Mouse (Mus musculus) embryo, embryonic 11.5 days (tissue): Measurements from ENCODE around the gene Ms4a15.
A peak's percentile ranks its signal among the peaks of the same experiment; 100 is the strongest.

Experiments
- DNase-seq: peaks from one replicate; pipeline ENCODE4 v3.0.0-alpha.2; 2012; ENCODE audit warnings: low read depth, low spot score

Gene Ms4a15

GRCm38 (mm10) chr19:10993150-10993549 lies at the start of gene Ms4a15:
Ms4a15 (minus strand) TSS chr19:10993250.
- no peak for DNase-seq

DNA sequence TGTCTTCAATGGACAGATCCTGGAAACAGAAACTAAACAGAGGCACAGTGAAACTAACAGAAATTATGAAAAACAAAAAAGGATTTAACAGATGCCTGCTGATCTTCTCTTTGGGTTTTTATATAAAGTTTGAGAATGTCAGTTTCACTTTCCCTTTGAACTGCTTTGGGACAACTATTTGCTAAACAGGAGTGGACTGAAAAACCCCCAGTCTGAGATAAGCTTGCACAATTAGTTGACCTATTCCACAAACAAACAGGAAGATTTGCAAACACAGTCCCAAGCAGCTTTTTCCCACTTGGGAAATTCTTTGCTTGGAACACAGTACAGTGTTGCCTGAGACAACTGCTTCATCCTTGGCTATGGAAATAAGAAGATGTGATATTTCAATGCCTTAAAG lies 44.5 kb upstream of the Ms4a15 start:
- no peak for DNase-seq

DNA sequence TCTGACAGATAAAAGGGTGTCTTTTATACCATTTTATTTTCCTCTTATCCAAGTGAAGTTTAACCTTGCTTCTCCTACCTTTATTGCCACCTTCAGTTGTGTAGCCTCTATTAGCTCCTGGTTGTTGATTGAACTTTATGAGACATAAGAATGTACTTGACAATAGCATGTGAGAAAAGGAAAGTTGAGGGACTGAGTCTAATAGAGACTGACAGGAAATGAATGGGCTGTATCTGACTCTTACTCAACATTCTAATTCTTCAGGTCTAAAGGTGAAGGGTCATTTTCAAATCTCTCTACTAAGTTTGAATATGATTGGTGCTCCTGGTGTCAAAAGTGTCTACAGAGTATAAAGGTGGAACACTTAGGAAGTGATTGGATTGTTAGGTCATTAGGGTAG lies 29.3 kb upstream of the Ms4a15 start:
- DNase-seq: no peak

GRCm38 (mm10) chr19:11017891-11018290 lies 24.8 kb upstream of the Ms4a15 start, which contains the start of gene Ms4a18:
Ms4a18 (minus strand) TSS chr19:11018031.
- no peak for DNase-seq

GRCm38 (mm10) chr19:11017251-11017650 lies 24.2 kb upstream of the Ms4a15 start:
- DNase-seq: no peak

DNA sequence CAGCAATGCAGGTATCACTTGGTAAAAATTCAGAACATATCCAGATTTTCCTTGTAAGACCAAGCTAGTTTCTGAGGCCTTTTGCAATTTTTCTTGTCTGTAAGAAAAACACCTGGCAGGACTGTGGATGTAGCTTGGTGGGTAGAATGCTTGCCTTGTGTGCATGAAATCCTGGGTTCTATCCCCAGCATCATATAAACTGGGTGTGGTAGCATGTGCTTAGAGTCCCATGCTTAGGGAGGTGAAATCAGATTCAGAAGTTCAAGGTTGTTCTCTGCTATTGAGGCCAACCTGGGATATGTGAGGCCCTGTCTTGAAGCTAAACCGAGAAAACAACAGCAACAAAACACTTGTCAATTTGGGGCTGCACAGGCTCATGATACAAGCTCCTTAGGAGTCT lies 22.9 kb upstream of the Ms4a15 start:
- no peak for DNase-seq

- DNase-seq: no peak
These were observed 22.4 kb upstream of the Ms4a15 start for GRCm38 (mm10) chr19:11015468-11015867.

DNA sequence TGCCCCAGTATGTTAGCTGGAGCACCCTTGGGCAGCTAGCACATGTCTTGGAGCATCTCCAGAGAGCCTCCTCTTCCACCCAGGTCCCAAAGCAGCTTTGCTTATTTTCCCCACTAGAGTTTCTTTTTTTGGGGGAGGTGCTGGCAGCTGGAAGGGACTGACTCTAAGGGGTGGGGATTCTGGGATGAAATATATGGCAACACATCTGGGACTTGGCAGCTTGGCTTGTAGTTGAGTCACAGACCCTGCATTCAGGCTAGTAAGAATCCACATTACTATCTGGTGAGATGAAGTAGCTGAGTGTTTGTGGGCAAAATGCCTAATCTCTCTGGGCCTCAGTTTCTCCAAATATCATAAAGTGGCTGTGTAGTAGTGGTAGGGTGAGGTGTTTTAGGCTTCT lies 1.1 kb downstream of the Ms4a15 start:
- DNase-seq: no peak

DNA sequence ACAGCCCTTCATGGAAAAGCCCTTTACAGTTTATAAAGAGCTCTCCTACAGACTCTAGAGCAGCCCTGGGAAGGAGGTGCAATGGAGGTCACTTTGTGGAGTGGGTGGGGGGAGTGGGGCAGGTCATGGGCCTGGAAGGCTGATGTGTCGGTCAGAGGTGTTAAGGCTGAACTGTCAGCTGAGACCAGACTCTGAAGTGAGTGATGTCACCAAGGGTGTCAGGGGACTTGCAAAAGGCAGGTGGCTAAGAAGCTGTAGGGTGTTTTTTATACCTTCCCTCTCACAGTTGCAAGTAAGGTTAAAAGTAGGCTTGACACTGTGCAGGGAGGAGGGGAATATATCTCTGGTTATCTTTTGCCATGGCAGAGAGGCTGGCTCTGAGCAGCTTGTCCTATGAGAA lies 2.3 kb downstream of the Ms4a15 start:
- no peak for DNase-seq

GRCm38 (mm10) chr19:10988563-10988962 lies 4.5 kb downstream of the Ms4a15 start:
- no peak for DNase-seq

DNA sequence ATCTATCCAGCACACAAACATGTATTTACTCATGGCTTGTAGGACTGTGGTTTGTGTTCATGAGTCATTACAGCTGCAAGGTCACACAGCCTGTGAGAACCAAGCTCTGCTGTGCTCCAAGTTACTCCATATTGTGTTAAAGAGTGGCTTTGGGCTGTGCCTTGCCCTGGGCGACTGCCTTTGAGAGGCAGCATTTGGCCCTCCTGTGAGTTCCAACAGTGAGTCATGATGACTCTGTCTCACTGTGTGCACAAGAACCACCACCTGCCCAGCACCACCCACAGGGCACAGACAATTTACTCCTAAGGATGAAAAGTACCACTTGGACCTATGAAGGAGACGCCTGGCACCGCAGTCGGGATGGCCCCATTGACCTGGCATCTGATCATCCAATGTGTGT lies 7.2 kb downstream of the Ms4a15 start:
- DNase-seq: no peak

GRCm38 (mm10) chr19:10984551-10984950 lies 8.5 kb downstream of the Ms4a15 start:
- no peak for DNase-seq

GRCm38 (mm10) chr19:10983146-10983545 lies 9.9 kb downstream of the Ms4a15 start:
- no peak for DNase-seq

DNA sequence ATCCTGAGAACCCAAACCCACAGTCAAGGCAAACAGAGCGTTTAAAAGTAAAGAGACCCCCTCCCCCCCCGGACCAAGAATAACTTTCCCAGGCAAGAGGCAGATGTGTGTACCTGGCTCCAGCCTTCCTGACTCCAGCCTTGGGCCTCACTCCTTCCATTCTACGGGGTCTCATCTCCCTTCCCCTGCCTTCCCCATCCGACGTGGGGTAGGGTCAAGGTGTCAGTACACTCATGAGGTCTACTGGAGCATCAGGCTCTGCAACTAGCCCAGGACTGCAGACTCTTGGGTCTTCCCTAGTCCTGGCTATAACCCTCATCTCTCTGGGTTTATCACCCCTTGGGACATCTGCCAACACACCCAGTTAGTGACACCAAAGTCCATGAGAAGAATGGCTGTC lies 12.8 kb downstream of the Ms4a15 start:
- no peak for DNase-seq

GRCm38 (mm10) chr19:10979184-10980168 lies 13.6 kb downstream of the Ms4a15 start:
- peak; percentile 44 for DNase-seq

DNA sequence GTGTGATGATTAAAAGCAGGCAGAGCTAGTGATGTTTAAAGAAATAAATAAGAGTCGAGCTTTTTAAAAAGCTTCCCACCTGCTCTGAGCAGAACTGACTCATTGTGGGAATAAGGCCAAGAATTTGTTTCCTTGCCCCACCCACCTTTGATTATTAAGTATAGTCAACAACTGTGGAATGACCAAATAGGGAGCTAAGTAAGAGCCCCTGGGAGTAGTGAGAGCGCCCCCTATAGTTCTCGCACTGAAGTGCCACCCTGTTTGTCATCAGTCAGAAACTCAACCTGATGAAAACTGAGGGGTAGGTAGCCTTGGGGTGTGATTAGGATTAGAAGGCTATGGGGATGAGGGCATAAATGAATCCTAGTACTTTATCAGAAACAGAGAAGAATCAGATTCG lies 16.7 kb downstream of the Ms4a15 start:
- DNase-seq: no peak

- DNase-seq: no peak
These were observed 17.9 kb downstream of the Ms4a15 start for GRCm38 (mm10) chr19:10975187-10975586.

- no peak for DNase-seq
These were observed 18.7 kb downstream of the Ms4a15 start, which contains the start of gene Ms4a10 for GRCm38 (mm10) chr19:10974238-10974865. Ms4a10 (minus strand) TSS chr19:10974670.

DNA sequence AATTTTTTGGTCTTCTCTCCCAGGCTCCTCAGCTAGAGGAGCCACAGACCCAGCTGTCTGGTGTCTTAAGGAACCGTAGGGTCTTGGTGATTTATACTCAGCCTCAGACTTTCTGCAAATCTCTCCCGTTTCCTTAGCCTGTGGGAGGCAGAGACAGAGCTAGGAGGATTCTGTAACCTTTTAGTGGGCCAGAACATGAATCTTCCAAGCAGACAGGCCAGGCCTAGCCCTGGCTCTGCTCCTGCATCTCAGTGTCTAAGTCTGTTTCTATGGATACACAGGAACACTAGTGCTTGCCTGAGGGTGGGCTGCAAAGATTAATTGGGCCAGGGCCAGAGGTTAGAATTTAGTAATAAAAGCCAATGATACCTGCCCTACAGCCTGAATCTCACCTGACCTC lies 19.9 kb downstream of the Ms4a15 start:
- DNase-seq: no peak

- DNase-seq: no peak
These were observed 20.4 kb downstream of the Ms4a15 start for GRCm38 (mm10) chr19:10972660-10973059.

DNA sequence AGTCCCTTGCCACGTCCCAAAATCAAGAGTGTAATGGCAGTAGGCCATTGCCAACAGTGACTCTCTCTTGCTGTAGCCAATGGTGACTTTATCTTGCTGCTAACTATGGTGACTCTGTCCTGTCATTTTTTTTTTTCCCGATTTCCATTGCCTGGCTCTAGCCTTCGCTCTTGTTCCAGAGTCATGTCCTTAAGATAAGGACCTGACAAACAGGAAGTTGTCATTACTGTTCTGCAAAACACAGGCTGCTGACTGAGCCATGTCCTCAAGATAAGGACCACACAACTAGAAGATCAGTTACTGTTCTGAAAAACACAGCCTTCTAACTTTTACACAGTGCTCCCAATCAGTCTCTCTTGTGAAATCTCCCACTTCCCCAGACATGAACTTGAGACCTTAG lies 22.6 kb downstream of the Ms4a15 start:
- DNase-seq: no peak

GRCm38 (mm10) chr19:10968578-10968977 lies 24.5 kb downstream of the Ms4a15 start:
- DNase-seq: no peak

- no peak for DNase-seq
These were observed 27.3 kb downstream of the Ms4a15 start for GRCm38 (mm10) chr19:10965721-10966120.
